Mouse (Mus musculus) hematopoietic stem cell, adult 5-6 weeks (primary cell): ENCODE measurements around the gene Sh3bp1. TPM values are rescaled to one million over a fixed set of nuclear protein-coding genes. Genes with fewer than 3 reads are reported as not detected.

ENCODE experiments used
- ATAC-seq, 2 experiments: fragments of 125-278 bp in 1 of 2; replicated peaks in 1 of 2; 2 replicates each; pipeline ENCODE4 v1.8.0; 2016 to 2017; ENCODE audit warnings: inconsistent platforms in 2 of 2, mild to moderate bottlenecking in 2 of 2, moderate number of reproducible peaks in 2 of 2, low read depth in 1 of 2, moderate TSS enrichment in 1 of 2; ENCODE audit not compliant: low FRiP score in 2 of 2, poor library complexity in 2 of 2, severe bottlenecking in 2 of 2, insufficient read depth in 1 of 2, low TSS enrichment in 1 of 2
- total RNA-seq: library from RNA; stranded (forward); fragments of 172-1452, 232-1000 nt; gene quantifications from 2 replicates; pipeline ENCODE4 v1.2.3, GENCODE M21; 2017

The Sh3bp1 gene
- total RNA-seq, 1 experiment from 2014 or later, result 27.4 TPM

DNA sequence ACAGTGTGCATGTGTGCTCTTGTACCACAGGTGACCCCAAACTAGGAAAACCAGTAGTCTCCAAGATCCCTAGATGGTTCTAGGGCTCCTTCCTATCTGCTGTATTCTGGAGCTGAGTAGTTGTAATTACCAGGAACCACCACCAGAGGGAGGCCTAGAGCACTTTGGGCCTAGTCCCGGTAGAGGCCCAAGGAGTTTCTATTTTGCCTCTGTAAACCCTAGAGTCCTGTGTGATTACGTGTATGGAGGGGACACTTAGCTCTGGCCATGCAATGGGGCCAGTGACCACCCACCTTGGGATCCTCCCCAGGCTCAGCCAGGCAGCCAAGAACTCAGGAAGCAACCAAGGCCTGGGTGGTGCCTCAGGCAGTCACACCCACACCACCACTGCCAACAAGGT is 3.7 kb downstream of the Sh3bp1 start:
- ATAC-seq, result peak; percentile 48 to 78; a peak in 3 of 4 replicates

DNA sequence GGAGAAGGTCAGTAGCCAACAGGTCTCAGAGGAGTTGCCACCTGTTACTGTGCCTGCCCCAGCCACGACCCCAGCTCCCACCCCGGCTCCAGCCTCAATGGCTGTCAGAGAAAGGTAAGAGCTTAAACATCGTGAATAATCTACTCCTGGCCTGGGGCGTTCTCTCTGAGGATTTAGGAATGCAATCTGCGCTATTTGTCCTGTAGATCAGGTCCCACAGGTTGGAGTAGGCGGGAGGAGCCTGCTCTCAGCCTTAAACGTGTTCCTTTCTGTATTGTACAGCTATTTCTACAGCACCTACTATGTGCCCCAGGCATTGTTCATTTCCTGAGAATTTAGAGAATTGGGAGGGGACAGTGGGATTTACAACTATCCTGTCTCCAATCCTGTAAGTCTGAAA is 8.8 kb downstream of the Sh3bp1 start:
- no peak for ATAC-seq

DNA sequence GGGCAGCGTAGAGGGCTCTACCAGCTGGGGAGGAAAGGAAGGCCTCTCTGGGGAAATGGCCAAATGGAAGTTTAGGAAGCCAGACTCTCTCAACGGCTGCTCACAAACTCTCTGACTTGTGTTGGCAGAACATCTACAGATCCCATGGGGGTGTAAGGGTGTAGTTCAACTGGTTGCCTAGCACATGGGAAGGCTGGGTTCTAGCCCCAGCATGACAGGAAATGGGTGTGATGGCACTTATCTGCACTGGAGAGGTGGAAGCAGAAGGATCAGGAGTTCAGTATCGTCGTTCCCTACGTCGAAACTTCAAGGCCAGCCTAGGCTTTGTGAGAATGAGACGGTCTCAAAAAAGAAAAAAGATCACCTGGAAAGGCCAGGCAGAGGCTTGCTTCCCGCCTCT is 9.4 kb downstream of the Sh3bp1 start:
- ATAC-seq, result no peak

DNA sequence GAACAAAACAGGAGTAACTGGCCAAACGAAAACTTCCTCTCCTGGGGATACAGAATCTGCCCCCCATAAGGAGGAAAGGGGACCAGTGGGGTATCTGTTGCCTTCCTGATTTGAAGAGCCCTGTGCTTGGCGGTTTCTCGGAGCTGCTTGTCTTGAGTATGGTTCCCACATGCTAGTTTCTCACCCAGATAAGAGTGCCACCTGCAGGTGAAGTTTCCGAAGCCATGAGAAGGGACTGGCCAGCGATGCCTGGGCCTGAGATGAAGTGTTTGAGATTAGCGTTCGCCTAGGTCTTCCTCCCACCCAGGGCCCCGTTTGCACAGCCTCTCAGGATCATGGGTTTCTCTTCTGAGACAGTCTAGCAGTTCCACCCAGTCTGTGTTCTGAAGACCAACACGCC is 12.5 kb downstream of the Sh3bp1 start:
- ATAC-seq, result no peak

DNA sequence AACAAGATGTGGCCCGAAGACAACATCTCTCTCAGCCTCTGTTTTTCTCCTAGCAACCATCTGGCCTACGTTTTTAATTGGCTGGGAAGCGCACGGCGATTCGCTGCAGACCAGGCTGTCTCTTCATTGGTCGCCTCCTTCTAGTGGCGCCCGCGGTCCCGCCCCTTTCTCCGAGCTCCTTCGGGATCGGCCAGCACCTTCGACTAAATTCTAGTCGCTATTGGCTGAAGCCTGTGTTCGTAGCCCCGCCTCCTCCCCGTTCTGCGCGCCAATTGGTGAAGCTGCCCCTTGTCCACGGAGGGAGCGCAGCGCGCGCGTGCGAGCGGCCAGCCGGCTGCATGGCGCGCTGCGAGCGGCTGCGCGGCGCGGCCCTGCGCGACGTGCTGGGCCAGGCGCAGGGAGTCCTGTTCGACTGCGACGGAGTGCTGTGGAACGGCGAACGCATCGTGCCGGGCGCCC is 14.1 kb downstream of the Sh3bp1 start, which contains the start of gene Pdxp:
Pdxp (plus strand) TSS at position 288 of the 459 bp plus-strand sequence.
- ATAC-seq, result peak; percentile 87 to 92

DNA sequence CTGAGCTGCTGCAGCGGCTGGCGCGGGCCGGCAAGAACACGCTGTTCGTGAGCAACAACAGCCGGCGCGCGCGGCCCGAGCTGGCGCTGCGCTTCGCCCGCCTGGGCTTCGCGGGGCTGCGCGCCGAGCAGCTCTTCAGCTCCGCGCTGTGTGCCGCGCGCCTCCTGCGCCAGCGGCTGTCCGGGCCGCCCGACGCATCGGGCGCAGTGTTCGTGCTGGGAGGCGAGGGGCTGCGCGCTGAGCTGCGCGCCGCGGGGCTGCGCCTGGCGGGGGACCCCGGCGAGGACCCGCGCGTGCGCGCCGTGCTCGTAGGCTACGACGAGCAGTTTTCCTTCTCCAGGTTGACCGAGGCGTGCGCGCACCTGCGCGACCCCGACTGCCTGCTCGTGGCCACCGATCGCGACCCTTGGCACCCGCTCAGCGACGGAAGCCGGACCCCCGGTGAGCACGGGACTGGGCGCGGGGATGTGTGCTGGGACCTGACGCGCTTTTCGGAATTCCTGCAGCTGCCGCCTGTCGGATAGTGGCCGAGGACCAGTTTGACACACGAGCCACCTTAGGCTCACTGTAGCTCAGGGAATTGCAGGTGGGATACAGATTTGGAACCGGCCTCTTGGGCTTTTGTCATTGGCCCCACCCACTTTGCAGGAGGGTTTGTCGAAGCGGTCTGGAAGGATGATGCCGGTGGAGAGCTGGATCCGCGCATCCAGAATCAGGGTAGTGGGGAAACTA is 14.7 kb downstream of the Sh3bp1 start:
- ATAC-seq, result no peak

DNA sequence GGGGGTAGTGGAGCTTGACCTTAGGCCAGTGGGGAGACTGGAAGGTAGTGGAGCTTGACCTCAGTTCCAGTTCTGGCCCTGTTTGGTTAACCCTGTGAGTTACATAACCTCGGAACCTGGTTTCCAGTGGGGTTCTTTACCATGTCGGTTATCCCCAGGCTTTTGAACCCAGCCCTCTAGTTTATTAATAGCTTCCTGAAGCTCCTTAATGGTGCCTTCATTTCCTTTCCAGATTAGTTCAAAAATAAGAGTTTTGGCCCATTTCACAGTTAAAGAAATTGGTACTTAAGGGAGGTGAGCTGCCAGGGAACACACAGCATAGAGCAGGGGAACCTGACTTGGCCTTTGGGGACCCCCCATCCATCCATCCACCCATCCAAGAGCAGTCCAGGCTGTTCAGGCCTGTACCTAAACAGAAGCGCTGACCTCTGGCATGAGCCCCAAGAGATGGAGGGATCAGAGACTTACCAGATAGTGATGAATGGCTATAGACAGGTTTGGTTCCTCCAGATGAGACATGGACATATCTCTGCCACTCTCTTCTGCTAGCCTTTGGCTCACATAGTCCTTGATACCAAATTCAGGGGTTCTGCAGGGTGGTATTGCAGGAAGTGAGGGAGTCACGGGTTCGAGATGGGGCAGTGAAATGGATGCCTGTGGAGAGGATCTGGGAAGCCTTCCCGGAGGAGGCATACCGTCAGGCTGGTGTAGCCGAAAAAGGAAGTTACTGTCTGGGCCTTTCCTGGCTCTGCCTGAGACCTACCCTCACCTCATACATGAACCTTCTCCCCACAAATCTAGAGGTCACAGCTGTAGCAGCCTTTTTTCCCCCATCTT is 15.5 kb downstream of the Sh3bp1 start:
- ATAC-seq, result no peak

DNA sequence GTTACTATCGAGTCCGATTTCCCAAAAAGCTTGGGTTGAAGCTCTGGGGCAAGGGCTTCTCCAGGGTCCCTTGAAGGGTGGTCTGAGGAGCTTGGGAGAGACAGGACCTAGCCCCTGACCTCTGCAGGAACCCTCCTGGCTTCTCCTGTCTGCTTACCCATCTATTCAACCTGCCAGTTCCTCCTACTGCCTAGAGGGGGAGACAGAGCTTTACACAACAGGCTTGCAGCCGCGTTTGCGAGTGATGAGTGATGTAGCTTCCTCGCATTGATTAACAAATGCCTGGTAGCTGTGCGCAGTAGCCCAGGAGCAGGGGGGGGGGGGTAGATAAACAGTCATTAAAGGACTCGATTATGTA is 16.1 kb downstream of the Sh3bp1 start:
- ATAC-seq, result peak; percentile 47 to 68

DNA sequence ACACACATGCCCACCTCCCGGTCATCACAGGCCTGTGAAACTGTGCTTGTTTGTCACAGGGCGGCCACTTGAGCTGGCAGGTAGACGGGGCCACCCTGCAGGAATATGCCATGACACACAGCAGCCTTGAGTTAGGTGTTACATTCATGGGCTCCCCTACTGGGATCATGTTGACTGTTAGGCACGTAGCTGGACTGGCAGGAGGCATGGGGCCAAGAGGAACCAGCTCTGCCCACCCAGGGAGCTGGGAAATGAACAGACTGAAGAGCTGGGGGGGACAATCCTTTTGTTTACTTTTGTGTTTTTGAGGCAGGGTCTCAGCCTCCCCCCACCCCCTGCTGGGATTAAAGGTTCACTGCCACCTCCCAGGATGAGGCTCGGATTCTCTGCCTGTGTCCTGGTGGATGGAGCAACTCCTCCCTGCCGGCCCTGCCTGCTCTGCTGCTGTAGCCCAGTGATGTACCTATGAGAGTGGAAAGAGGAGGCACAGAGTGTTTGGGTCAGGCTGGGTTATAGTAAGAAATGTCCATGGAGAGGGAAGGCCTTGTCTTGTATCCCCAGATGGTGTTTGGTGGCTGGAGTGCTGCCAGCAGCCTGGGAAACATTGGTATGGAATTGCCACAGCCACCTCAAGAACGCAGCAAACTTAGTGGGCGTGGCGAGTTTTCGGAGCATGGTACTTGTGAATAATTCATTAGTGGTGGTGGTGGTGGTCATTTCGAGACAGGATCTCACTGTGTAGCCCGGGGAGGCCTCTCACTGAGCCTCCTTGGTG is 16.7 kb downstream of the Sh3bp1 start:
- no peak for ATAC-seq

DNA sequence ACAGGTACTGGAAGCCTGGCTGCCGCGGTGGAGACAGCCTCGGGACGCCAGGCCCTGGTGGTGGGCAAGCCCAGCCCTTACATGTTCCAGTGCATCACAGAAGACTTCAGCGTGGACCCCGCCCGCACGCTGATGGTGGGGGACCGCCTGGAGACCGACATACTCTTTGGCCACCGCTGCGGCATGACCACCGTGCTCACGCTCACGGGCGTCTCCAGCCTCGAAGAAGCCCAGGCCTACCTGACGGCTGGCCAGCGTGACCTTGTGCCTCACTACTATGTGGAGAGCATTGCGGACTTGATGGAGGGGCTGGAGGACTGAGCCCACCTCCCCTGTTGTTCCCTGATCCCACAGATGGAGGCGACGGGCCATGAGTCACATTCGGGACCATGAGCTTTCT is 18.6 kb downstream of the Sh3bp1 start:
- no peak for ATAC-seq

DNA sequence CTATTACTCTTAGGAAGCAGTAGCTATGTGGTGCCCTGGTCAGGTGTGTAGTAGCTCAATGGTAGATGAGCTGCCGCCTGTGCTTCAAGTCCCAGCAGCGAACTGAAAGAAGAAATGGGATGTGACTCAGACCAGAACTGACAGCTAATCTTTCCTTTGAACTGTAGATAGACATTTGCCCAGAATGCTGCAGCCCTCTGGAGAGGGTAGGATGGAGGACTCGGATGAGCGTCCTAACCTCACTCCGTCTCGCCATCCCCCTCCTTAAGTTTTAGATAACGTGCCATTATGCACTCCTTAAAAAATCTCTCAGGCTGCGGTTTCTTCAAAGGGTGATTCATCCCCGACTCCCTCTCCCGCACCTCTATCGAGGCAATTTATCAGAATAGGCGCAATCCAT is 20.3 kb downstream of the Sh3bp1 start:
- ATAC-seq, result no peak

DNA sequence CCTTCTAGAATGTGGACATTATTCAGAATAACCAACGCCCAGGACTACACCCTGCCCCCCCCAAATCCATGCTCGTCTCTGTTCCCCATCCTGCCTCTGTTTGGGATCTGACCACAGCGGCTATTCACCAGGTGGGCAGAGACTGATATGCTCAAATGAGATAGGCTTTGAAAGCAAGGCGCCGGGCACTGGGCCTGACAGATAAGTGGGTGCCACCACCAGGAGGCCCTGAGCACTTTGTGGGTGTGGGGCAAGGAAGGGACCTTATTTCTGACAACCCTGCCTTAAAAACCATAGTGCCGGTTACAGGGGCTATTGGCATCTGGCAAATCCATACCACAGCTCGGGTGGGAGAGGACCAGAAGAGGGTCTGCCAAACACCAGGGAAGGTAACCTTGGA is 23.1 kb downstream of the Sh3bp1 start:
- ATAC-seq, result no peak; a peak in 1 of 4 replicates

DNA sequence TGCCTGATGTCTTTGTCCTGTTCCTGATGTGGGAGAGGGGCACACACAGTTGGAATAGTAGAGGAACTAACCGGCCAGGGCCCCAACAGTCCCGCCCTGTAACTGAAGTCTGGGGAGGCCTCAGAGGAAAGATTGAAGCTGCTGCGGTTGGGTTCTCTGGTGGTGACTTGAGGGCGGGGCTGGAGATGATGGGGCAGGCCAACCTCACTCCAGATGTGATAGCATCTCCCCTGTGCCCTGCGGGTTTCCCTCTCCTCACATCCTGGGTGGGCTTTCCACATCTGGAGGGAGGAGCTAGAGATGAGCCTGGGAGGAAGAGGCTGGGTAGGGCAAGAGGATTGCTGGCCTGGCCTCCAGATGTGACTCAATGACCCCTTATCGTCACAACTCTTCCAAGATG is 24.0 kb downstream of the Sh3bp1 start:
- ATAC-seq, result peak; percentile 43 to 59

DNA sequence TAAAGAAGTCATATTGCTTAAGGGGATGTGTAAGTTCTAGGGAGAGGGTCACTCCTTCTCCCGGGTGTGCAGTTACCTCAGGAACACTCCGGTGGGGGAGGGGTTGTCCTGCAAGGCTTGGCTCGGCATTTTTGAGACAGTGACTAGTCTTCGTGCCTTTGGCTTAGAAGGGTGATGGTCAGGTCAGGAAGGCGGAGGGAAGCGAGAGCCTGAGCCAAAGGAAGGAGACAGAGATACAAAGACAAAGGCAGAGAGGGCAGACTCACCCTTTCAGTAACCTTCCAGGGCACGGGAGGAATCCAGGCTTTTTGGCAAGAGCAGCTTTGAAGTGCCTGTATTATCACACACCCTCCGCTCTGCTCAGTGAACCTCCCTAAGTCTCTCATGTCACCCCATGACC is 25.6 kb downstream of the Sh3bp1 start:
- ATAC-seq, result no peak

DNA sequence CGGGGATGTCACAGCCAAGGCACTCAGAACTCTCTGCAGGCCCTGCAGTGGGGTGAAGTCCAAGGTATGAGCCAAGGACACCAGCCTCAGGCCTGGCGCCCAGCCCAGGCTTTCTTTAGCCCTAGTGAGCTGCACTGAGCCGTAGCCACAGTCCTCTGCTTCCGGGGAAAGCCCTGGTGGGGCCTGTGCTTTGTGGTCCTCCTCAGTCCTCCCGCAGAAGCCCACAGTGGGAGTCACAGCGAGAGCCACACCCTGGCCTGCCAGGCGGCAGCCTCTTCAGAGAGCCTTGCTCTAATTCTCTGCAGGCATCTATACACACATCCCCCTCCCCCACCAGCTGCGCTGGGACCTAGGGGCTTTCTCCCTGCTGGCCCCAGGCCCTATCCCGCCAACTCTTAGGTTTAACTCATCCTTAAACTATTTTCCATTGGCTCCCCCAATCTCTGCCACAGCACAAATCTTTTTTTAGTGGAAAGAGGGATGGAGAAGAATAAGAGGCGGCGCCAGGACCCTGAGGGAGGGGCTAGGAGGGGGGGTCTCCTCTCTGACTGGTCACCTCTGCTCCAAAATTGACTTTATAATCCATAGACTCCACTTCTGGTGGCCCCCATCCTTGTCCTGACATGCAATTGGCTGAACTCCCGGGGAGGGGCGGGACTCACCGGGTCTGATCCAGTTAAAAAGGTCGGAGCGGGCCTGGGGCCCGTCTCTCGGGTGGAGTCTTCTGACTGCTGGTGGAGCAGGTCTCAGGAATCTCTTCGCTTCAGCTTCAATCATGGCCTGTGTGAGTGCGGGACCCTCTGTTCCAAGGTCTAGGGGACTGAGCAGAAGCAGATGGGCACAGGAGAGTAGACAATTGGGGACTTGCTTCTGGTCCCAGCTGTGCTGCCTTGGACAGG is 26.7 kb downstream of the Sh3bp1 start, which contains the start of gene Lgals1:
Lgals1 (plus strand) TSS at position 705 of the 899 bp plus-strand sequence.
- peak; percentile 18 to 46; a peak in 2 of 4 replicates for ATAC-seq

DNA sequence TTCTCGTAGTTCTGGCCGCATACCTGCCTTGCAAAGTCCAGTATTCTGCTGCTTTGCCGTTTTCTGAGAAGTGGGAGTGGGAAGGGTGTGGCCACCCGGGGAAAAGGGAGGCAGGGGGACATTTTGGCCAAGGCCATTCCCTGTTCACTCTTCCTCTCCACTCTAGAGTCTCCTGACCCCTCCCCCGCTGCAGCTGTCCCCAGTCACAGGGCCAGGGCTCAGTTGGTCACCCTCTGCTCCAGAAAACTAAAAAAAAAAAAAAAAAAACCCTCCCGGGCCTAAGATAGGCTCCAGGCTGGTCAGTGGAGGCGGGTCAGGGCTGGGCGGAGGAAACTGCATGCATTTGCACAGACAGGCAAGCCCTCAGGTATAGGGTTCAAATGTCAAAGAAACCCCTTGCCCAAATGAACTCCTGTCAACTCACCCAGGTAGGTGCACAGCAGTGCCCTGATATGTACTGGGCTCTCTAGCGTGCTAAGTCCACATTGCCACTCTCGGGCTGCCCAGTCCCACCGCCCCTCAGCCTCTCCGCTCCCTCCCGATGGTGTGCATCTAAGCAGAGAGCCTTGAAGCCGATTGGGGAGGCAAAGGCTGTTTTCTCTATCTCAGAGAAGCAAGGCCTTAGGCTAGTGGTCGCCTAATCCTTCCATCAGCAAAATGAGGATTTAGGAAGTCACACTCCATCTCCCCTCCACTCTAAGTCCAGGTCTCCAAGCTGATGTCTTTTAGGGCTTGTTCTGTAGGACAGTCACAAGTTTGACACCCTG is 27.6 kb downstream of the Sh3bp1 start:
- no peak for ATAC-seq
